Comparison of ENCODE assay signal across 9 mouse cellular contexts in the genomic region with DNA sequence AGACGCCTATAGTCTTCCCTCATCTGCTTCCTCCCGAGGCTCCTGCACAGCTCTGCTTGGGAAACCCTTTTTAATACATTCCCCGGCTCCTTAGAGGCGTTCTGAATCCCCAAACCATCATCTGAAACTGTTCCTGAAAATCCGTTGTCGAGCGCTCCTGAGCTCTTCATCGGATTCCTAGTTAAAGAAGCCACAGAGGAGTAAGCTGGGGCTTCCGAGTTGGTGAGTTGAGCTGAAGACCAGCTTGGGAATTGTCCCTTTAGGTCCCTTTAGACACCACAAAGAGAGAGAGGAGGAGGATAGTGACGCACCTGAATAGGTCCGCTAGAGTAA. TPM values are rescaled to one million over a fixed set of nuclear protein-coding genes. Genes with fewer than 3 reads are reported as not detected.
DNase-seq lines count a peak whose midpoint lies in the region; ATAC-seq and TF ChIP-seq lines count a peak whose summit lies in the region.
"Had no signal": no experiment of that assay in that cellular context is flagged by ENCODE, and none has a peak within 500 bp of the region (broad histone marks: within the 10 kb centered on the region; RNA-seq: fewer than 3 reads in every experiment).

No protein-coding gene starts in this region.

- no peak for ATAC-seq in hindbrain, embryonic 14.5 days (ENCODE audit: low FRiP score)
- no peak for ATAC-seq in midbrain, embryonic 13.5 days

- H3K9me3 ChIP-seq in hindbrain, embryonic 14.5 days (ENCODE audit: control insufficient read depth, low read length) = no peaks in the 10 kb centered on the region
- H3K9me3 ChIP-seq in midbrain, embryonic 13.5 days = no peaks in the 10 kb centered on the region

- peak overlapping the region; percentile 84 for H3K4me2 ChIP-seq in hindbrain, embryonic 14.5 days (replicated peaks)
- H3K4me2 ChIP-seq in midbrain, embryonic 13.5 days (replicated peaks) = peak overlapping the region; percentile 89

- peak overlapping the region; percentile 81 for H3K9ac ChIP-seq in hindbrain, embryonic 14.5 days
- H3K9ac ChIP-seq in midbrain, embryonic 13.5 days (replicated peaks) = peak overlapping the region; percentile 74

- WGBS in kidney, adult 2 months = 15% methylated on average over 11 of the region's 11 CpGs
- 8% methylated on average over 11 of the region's 11 CpGs for WGBS in hindbrain, embryonic 14.5 days
- 10% methylated on average over 11 of the region's 11 CpGs for WGBS in midbrain, embryonic 13.5 days

- peak overlapping the region; percentile 35 for H3K4me3 ChIP-seq in kidney, adult 2 months (ENCODE audit: insufficient read depth, low read depth, low read length)
- H3K4me3 ChIP-seq in cortical plate, adult 2 months (ENCODE audit: insufficient read depth, low read length) = peak overlapping the region; percentile 51
- H3K4me3 ChIP-seq in hindbrain, embryonic 14.5 days (replicated peaks; ENCODE audit: low read length) = peak overlapping the region; percentile 71
- H3K4me3 ChIP-seq in midbrain, embryonic 13.5 days (replicated peaks) = peak overlapping the region; percentile 69

- peaks cover 11% of the 10 kb centered on the region for H3K4me1 ChIP-seq in kidney, adult 2 months (ENCODE audit: control insufficient read depth, insufficient read depth, low read length)
- peaks cover 4% of the 10 kb centered on the region; the same call in 1 of the 2 replicates for H3K4me1 ChIP-seq in cortical plate, adult 2 months (ENCODE audit: control insufficient read depth, insufficient read depth, low read length)
- peaks cover 31% of the 10 kb centered on the region for H3K4me1 ChIP-seq in hindbrain, embryonic 14.5 days (replicated peaks; ENCODE audit: control insufficient read depth, insufficient read depth, low read length)
- H3K4me1 ChIP-seq in midbrain, embryonic 13.5 days (replicated peaks) = peaks cover 26% of the 10 kb centered on the region

- no peak for DNase-seq in kidney, adult 2 months
- DNase-seq in kidney, postnatal 10 days = no peak
- DNase-seq in hindbrain, embryonic 14.5 days (ENCODE audit: low spot score) = no peak
- DNase-seq in gastrocnemius, postnatal 14 days = no peak
- no peak for DNase-seq in left cerebral cortex, postnatal 36 days (ENCODE audit: low spot score in 2 of 2)
- no peak for DNase-seq in adrenal gland, adult (ENCODE audit: inconsistent age in 2 of 2, low spot score in 1 of 2)

- no peak for TF ChIP-seq CTCF in kidney, adult 2 months (conservative IDR thresholded peaks at IDR 0.05; ENCODE audit: insufficient read depth, insufficient read length, low read depth, low read length)
- no peak for TF ChIP-seq CTCF in cortical plate, adult 2 months (IDR thresholded peaks at IDR 0.05; ENCODE audit: extremely low read depth, insufficient read depth, low read length)

- H3K36me3 ChIP-seq in kidney, adult 2 months (ENCODE audit: control insufficient read depth, insufficient read depth, low read length) = no peaks in the 10 kb centered on the region
- no peaks in the 10 kb centered on the region for H3K36me3 ChIP-seq in hindbrain, embryonic 14.5 days (replicated peaks; ENCODE audit: control insufficient read depth, insufficient read depth)
- no peaks in the 10 kb centered on the region for H3K36me3 ChIP-seq in midbrain, embryonic 13.5 days

- no peak overlapping the region; the same call in 1 of the 2 replicates for H3K27ac ChIP-seq in kidney, adult 2 months (ENCODE audit: insufficient read depth, low read depth, low read length)
- peak overlapping the region; percentile 8 for H3K27ac ChIP-seq in cortical plate, adult 2 months (ENCODE audit: insufficient read depth, low read length)
- H3K27ac ChIP-seq in hindbrain, embryonic 14.5 days = peak overlapping the region; percentile 79
- no peak overlapping the region for H3K27ac ChIP-seq in midbrain, embryonic 13.5 days

- H3K27me3 ChIP-seq in kidney, adult 2 months (replicated peaks; ENCODE audit: control insufficient read depth, insufficient read depth, low read length) = no peaks in the 10 kb centered on the region
- H3K27me3 ChIP-seq in hindbrain, embryonic 14.5 days (ENCODE audit: control insufficient read depth, insufficient read depth, low read length) = peaks cover 43% of the 10 kb centered on the region
- peaks cover 65% of the 10 kb centered on the region for H3K27me3 ChIP-seq in midbrain, embryonic 13.5 days
- H3K27me3 ChIP-seq: Patski had no signal

- intact Hi-C loops in gastrocnemius, postnatal 14 days (cut with DNase I; ENCODE audit: low total_unique reads) = no loop called here
- intact Hi-C loops in left cerebral cortex, postnatal 36 days (cut with DNase I) = no loop called here

- TF ChIP-seq POLR2A in kidney, adult 2 months (IDR thresholded peaks at IDR 0.05; ENCODE audit: low read depth, low read length) = no peak
- TF ChIP-seq POLR2A in cortical plate, adult 2 months (IDR thresholded peaks at IDR 0.05; ENCODE audit: extremely low read depth, insufficient read depth, low read length) = no peak

RNA-seq across cellular contexts. Expression of a gene that starts 0.8 kb away (rescaled TPM):
- polyA plus RNA-seq in kidney, adult 2 months (2012; rRNA removed) = 33.3 and 48.2 TPM in 2 replicates
- 18.0 and 19.0 TPM in 2 replicates for polyA plus RNA-seq in cortical plate, adult 2 months (2012; rRNA removed)
- polyA plus RNA-seq in hindbrain, embryonic 14.5 days (2014; fragmentation: Nextera tagmentation; extraction: Ambion mirVana) = 8.6 and 8.7 TPM in 2 replicates
- 1.8 and 1.9 TPM in 2 replicates for polyA plus RNA-seq in midbrain, embryonic 13.5 days (2015; fragmentation: Nextera tagmentation; extraction: Ambion mirVana)
- total RNA-seq in gastrocnemius, postnatal 14 days (2021) = 1 to 10 TPM; 4.5 to 4.8 TPM
- 10 to 100 TPM; 35.4 to 37.0 TPM for total RNA-seq in left cerebral cortex, postnatal 36 days (2021)

RNA-seq across cellular contexts. Expression of a gene that starts 46.9 kb away (rescaled TPM):
- 3.0 and 4.8 TPM in 2 replicates for polyA plus RNA-seq in kidney, adult 2 months (2012; rRNA removed)
- polyA plus RNA-seq in cortical plate, adult 2 months (2012; rRNA removed) = 24.3 and 25.9 TPM in 2 replicates
- 117 and 119 TPM in 2 replicates for polyA plus RNA-seq in hindbrain, embryonic 14.5 days (2014; fragmentation: Nextera tagmentation; extraction: Ambion mirVana)
- 153 and 172 TPM in 2 replicates for polyA plus RNA-seq in midbrain, embryonic 13.5 days (2015; fragmentation: Nextera tagmentation; extraction: Ambion mirVana)
- 10 to 100 TPM; 24.6 to 25.2 TPM for total RNA-seq in gastrocnemius, postnatal 14 days (2021)
- 10 to 100 TPM; 57.8 to 71.5 TPM for total RNA-seq in left cerebral cortex, postnatal 36 days (2021)

Comparison
In these comparisons a context has a peak if more than half of its experiments do, and no peak if none do; other contexts are left out.
1. H3K27ac ChIP-seq: peak in cortical plate, adult 2 months (single experiment) and hindbrain, embryonic 14.5 days (single experiment); none in kidney, adult 2 months (single experiment) and midbrain, embryonic 13.5 days (single experiment).
2. Peak in every context shown above with its lines, with median percentiles within 50 percentile points of each other: H3K4me3 ChIP-seq.